ENCODE assay signal across 24 mouse cellular contexts in the genomic region with DNA sequence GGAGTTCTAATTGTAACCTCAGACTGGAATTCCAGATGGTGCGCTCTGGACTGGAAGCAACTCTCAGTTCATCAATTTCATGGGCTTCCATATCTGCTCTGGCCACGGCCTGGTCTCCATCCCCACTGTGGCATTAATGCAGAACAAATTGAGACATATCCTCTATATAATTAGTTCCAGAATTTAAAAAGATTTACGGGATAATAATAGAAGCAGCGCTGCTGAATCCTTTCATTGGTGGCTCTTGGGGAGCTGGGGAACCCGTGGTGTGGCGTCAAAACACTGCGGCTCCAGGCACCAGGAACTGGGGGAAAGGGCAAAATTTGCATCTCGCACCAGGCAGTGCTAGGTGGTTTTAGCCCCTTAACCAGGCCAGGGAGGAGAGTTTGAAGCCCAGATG. TPM values are rescaled to one million over a fixed set of nuclear protein-coding genes. Genes with fewer than 3 reads are reported as not detected.
DNase-seq lines count a peak whose midpoint lies in the region; ATAC-seq lines count a peak whose summit lies in the region.
"Had no signal": no experiment of that assay in that cellular context is flagged by ENCODE, and none has a peak within 500 bp of the region (broad histone marks: within the 10 kb centered on the region; RNA-seq: fewer than 3 reads in every experiment).

No protein-coding gene starts in this region.

- no peak overlapping the region for H3K27ac ChIP-seq in kidney, embryonic 16.5 days (ENCODE audit: low read length)
- H3K27ac ChIP-seq in limb, embryonic 10.5 days, result no peak overlapping the region
- H3K27ac ChIP-seq: embryonic facial prominence, embryonic 12.5 days; gastrocnemius, adult 2 months; hindbrain, embryonic 13.5 days; lung, embryonic 15.5 days; stomach, embryonic 15.5 days had no signal

- no peaks in the 10 kb centered on the region for H3K36me3 ChIP-seq in kidney, embryonic 16.5 days (ENCODE audit: insufficient read depth, low read length)
- H3K36me3 ChIP-seq in limb, embryonic 10.5 days, result no peaks in the 10 kb centered on the region
- H3K36me3 ChIP-seq: embryonic facial prominence, embryonic 12.5 days; G1E; hindbrain, embryonic 13.5 days; lung, embryonic 15.5 days; stomach, embryonic 15.5 days had no signal

- 12% methylated on average over 8 of the region's 8 CpGs for WGBS in kidney, embryonic 16.5 days
- WGBS in limb, embryonic 10.5 days, result under 1% methylated on average over 8 of the region's 8 CpGs

- no peak for ATAC-seq in kidney, embryonic 16.5 days (ENCODE audit: low FRiP score, low TSS enrichment)
- ATAC-seq: intestine, embryonic 16.5 days had no signal

- H3K9ac ChIP-seq in kidney, embryonic 16.5 days (replicated peaks; ENCODE audit: low read length), result 0 out of 2 replicates have a peak overlapping the region, but pooled peaks have one; percentile 5
- H3K9ac ChIP-seq: embryonic facial prominence, embryonic 12.5 days; hindbrain, embryonic 13.5 days; lung, embryonic 15.5 days; stomach, embryonic 15.5 days had no signal

- intact Hi-C loops in left cerebral cortex, postnatal 10 days (cut with DNase I), result no loop called here

- peak overlapping the region; percentile 4; the same call in 1 of the 2 replicates for H3K4me3 ChIP-seq in kidney, embryonic 16.5 days (ENCODE audit: low read length)
- H3K4me3 ChIP-seq in limb, embryonic 10.5 days, result no peak overlapping the region
- H3K4me3 ChIP-seq: myocyte had no signal

- peaks cover 47% of the 10 kb centered on the region for H3K27me3 ChIP-seq in kidney, embryonic 16.5 days (ENCODE audit: insufficient read depth, low read length)
- H3K27me3 ChIP-seq in limb, embryonic 10.5 days (ENCODE audit: low read depth, poor library complexity, severe bottlenecking), result peaks cover 98% of the 10 kb centered on the region

- no peak for DNase-seq in kidney, postnatal 25 days
- peak; percentile 30 for DNase-seq in retina, embryonic 14.5 days (ENCODE audit: low spot score)
- DNase-seq in retina, postnatal 1 day, result no peak
- DNase-seq in limb, embryonic 10.5 days (ENCODE audit: low spot score), result peak; percentile 62
- DNase-seq in left cerebral cortex, postnatal 10 days (ENCODE audit: extremely low spot score in 1 of 2, low spot score in 2 of 2), result no peak
- DNase-seq in cerebellum, postnatal 4 days (ENCODE audit: low spot score in 2 of 2), result no peak
- DNase-seq: cerebellum, adult 9-11 months; gastrocnemius, adult 2 months; heart, adult 18-20 months had no signal

- peak overlapping the region; percentile 19 for H3K4me2 ChIP-seq in kidney, embryonic 16.5 days (replicated peaks; ENCODE audit: low read depth, low read length)
- H3K4me2 ChIP-seq: hindbrain, embryonic 13.5 days had no signal

- H3K4me1 ChIP-seq in kidney, embryonic 16.5 days (ENCODE audit: insufficient read depth, low read length), result peaks cover 49% of the 10 kb centered on the region
- peaks cover 32% of the 10 kb centered on the region for H3K4me1 ChIP-seq in limb, embryonic 10.5 days

- H3K9me3 ChIP-seq in kidney, embryonic 16.5 days (ENCODE audit: low read length), result no peaks in the 10 kb centered on the region
- no peaks in the 10 kb centered on the region for H3K9me3 ChIP-seq in limb, embryonic 10.5 days (replicated peaks)
- H3K9me3 ChIP-seq: embryonic facial prominence, embryonic 12.5 days; hindbrain, embryonic 13.5 days; lung, embryonic 15.5 days; stomach, embryonic 15.5 days had no signal

RNA-seq across cellular contexts. Expression of a gene that starts 4.1 kb away (rescaled TPM):
- polyA plus RNA-seq in kidney, embryonic 16.5 days (2015; fragmentation: Nextera tagmentation; extraction: Ambion mirVana), result 124 and 142 TPM in 2 replicates
- polyA plus RNA-seq in limb, embryonic 10.5 days (2016; fragmentation: Nextera tagmentation; extraction: Ambion mirVana), result 5.6 and 6.6 TPM in 2 replicates
- under 1 TPM in 1 of 2 experiments, not detected in 1; 0.18 TPM for total RNA-seq in left cerebral cortex, postnatal 10 days (2021)
- total RNA-seq: gastrocnemius, adult 2 months had no signal
- polyA plus RNA-seq: G1E, myocyte had no signal

RNA-seq across cellular contexts. Expression of a gene that starts 30.4 kb away (rescaled TPM):
- polyA plus RNA-seq in kidney, embryonic 16.5 days (2015; fragmentation: Nextera tagmentation; extraction: Ambion mirVana), result not detected in 2 replicates
- polyA plus RNA-seq in limb, embryonic 10.5 days (2016; fragmentation: Nextera tagmentation; extraction: Ambion mirVana), result not detected in 2 replicates
- not detected for total RNA-seq in left cerebral cortex, postnatal 10 days (2021)
- total RNA-seq: G1E; gastrocnemius, adult 2 months; heart, adult 18-20 months; layer of hippocampus, postnatal 14 days; left cerebral cortex, postnatal 25 days; liver, adult 2 months had no signal
- polyA plus RNA-seq: embryonic facial prominence, embryonic 12.5 days; forebrain, embryonic 16.5 days; G1E; heart, embryonic 16.5 days; hindbrain, embryonic 13.5 days; intestine, embryonic 16.5 days; large intestine, adult 2 months; liver, adult 2 months; lung, embryonic 15.5 days; myocyte; spleen, adult 2 months; stomach, embryonic 15.5 days had no signal

Comparison
In these comparisons a context has a peak if more than half of its experiments do, and no peak if none do; other contexts are left out.
1. DNase-seq: peak in retina, embryonic 14.5 days (single experiment) and limb, embryonic 10.5 days (single experiment); none in kidney, postnatal 25 days (0 of 2), retina, postnatal 1 day (single experiment), left cerebral cortex, postnatal 10 days (0 of 2) and cerebellum, postnatal 4 days (0 of 2).
2. RNA of a gene that starts 4.1 kb away (polyA plus RNA-seq): 124 to 142 TPM in kidney, embryonic 16.5 days; 5.6 to 6.6 TPM in limb, embryonic 10.5 days; every median in the first group is over 10 times any median in the second.